Mouse (Mus musculus): ENCODE data around the gene Amigo3. TPM values are rescaled to one million over a fixed set of nuclear protein-coding genes. Genes with fewer than 3 reads are reported as not detected.

The Amigo3 gene
- total and polyA plus RNA-seq, 3 experiments: 0.35 to 1.7 TPM; not detected in 1

- no peak for ATAC-seq (ENCODE audit: extremely low read depth, insufficient number of reproducible peaks, low FRiP score, poor library complexity, severe bottlenecking)
- H3K27me3 ChIP-seq (ENCODE audit: insufficient read depth, low read length): no peaks in the 10 kb centered on the region; the same call in 1 of the 2 replicates
- no peak for DNase-seq (ENCODE audit: low spot score)
- H3K4me3 ChIP-seq (ENCODE audit: low read depth, low read length): no peak overlapping the region
- H3K9me3 ChIP-seq (replicated peaks): no peaks in the 10 kb centered on the region
- H3K4me1 ChIP-seq (ENCODE audit: insufficient read depth, low read depth, low read length): peaks cover 47% of the 10 kb centered on the region
- no peak for TF ChIP-seq POLR2AphosphoS5 (IDR thresholded peaks at IDR 0.05; ENCODE audit: insufficient replicate concordance, low read depth, low read length)
- TF ChIP-seq CTCF (IDR thresholded peaks at IDR 0.05; ENCODE audit: low read depth, low read length): no peak
- no peak for TF ChIP-seq TAL1 (conservative IDR thresholded peaks at IDR 0.05; ENCODE audit: low read depth, low read length)
- no peak for TF ChIP-seq GATA1 (IDR thresholded peaks at IDR 0.05; ENCODE audit: borderline replicate concordance, low read length)
- TF ChIP-seq GATA2 (IDR thresholded peaks at IDR 0.05; ENCODE audit: borderline replicate concordance, low read depth, low read length): no peak
- peaks cover 100% of the 10 kb centered on the region for H3K36me3 ChIP-seq (replicated peaks)
Measured at GRCm38 (mm10) chr9:108055061-108055460, 2.1 kb downstream of the Amigo3 start.

- no peak for TF ChIP-seq TAL1 (conservative IDR thresholded peaks at IDR 0.05; ENCODE audit: low read depth, low read length)
- no peak for TF ChIP-seq GATA2 (IDR thresholded peaks at IDR 0.05; ENCODE audit: borderline replicate concordance, low read depth, low read length)
- TF ChIP-seq CTCF (IDR thresholded peaks at IDR 0.05; ENCODE audit: low read depth, low read length): no peak
- Histone ChIP-seq H3K36me3 (replicated peaks) (peaks cover 100% of the 10 kb centered on the region), H3K4me1 (ENCODE audit: insufficient read depth, low read depth, low read length) (peaks cover 40% of the 10 kb centered on the region), H3K27me3 (ENCODE audit: insufficient read depth, low read length) (no peaks in the 10 kb centered on the region; the same call in 1 of the 2 replicates), H3K4me3 (ENCODE audit: low read depth, low read length) (no peak overlapping the region), H3K9me3 (replicated peaks) (no peaks in the 10 kb centered on the region)
- DNase-seq (ENCODE audit: low spot score) (no peak), ATAC-seq (ENCODE audit: extremely low read depth, insufficient number of reproducible peaks, low FRiP score, poor library complexity, severe bottlenecking) (no peak)
Measured at GRCm38 (mm10) chr9:108055661-108056237, 2.8 kb downstream of the Amigo3 start.

GRCm38 (mm10) chr9:108056361-108057261 lies 3.7 kb downstream of the Amigo3 start:
- H3K27me3 ChIP-seq (ENCODE audit: insufficient read depth, low read length): no peaks in the 10 kb centered on the region; the same call in 1 of the 2 replicates
- H3K4me3 ChIP-seq (ENCODE audit: low read depth, low read length): no peak overlapping the region
- no peak for TF ChIP-seq GATA2 (IDR thresholded peaks at IDR 0.05; ENCODE audit: borderline replicate concordance, low read depth, low read length)
- no peak for TF ChIP-seq CTCF (IDR thresholded peaks at IDR 0.05; ENCODE audit: low read depth, low read length)
- TF ChIP-seq TAL1 (conservative IDR thresholded peaks at IDR 0.05; ENCODE audit: low read depth, low read length): no peak
- TF ChIP-seq GATA1 (IDR thresholded peaks at IDR 0.05; ENCODE audit: borderline replicate concordance, low read length): no peak
- no peak for TF ChIP-seq POLR2AphosphoS5 (IDR thresholded peaks at IDR 0.05; ENCODE audit: insufficient replicate concordance, low read depth, low read length)
- ATAC-seq (ENCODE audit: extremely low read depth, insufficient number of reproducible peaks, low FRiP score, poor library complexity, severe bottlenecking) (no peak), DNase-seq (ENCODE audit: low spot score) (no peak)
- H3K4me1 ChIP-seq (ENCODE audit: insufficient read depth, low read depth, low read length): peaks cover 31% of the 10 kb centered on the region
- no peaks in the 10 kb centered on the region for H3K9me3 ChIP-seq (replicated peaks)
- H3K36me3 ChIP-seq (replicated peaks): peaks cover 100% of the 10 kb centered on the region

- TF ChIP-seq POLR2AphosphoS5 (IDR thresholded peaks at IDR 0.05; ENCODE audit: insufficient replicate concordance, low read depth, low read length): no peak
- TF ChIP-seq TAL1 (conservative IDR thresholded peaks at IDR 0.05; ENCODE audit: low read depth, low read length): no peak
- no peak for TF ChIP-seq CTCF (IDR thresholded peaks at IDR 0.05; ENCODE audit: low read depth, low read length)
- TF ChIP-seq GATA1 (IDR thresholded peaks at IDR 0.05; ENCODE audit: borderline replicate concordance, low read length): no peak
- no peak for TF ChIP-seq GATA2 (IDR thresholded peaks at IDR 0.05; ENCODE audit: borderline replicate concordance, low read depth, low read length)
- no peak overlapping the region for H3K4me3 ChIP-seq (ENCODE audit: low read depth, low read length)
- peaks cover 25% of the 10 kb centered on the region for H3K4me1 ChIP-seq (ENCODE audit: insufficient read depth, low read depth, low read length)
- H3K27me3 ChIP-seq (ENCODE audit: insufficient read depth, low read length): no peaks in the 10 kb centered on the region; the same call in 1 of the 2 replicates
- H3K36me3 ChIP-seq (replicated peaks): peaks cover 100% of the 10 kb centered on the region
- no peak for ATAC-seq (ENCODE audit: extremely low read depth, insufficient number of reproducible peaks, low FRiP score, poor library complexity, severe bottlenecking)
- no peak for DNase-seq (ENCODE audit: low spot score)
- no peaks in the 10 kb centered on the region for H3K9me3 ChIP-seq (replicated peaks)
Measured at GRCm38 (mm10) chr9:108057262-108057562, 4.3 kb downstream of the Amigo3 start.

GRCm38 (mm10) chr9:108058291-108058690 lies 5.3 kb downstream of the Amigo3 start:
- DNase-seq (ENCODE audit: low spot score) (no peak), ATAC-seq (ENCODE audit: extremely low read depth, insufficient number of reproducible peaks, low FRiP score, poor library complexity, severe bottlenecking) (no peak)
- Histone ChIP-seq H3K4me1 (ENCODE audit: insufficient read depth, low read depth, low read length) (peaks cover 15% of the 10 kb centered on the region), H3K9me3 (replicated peaks) (no peaks in the 10 kb centered on the region), H3K36me3 (replicated peaks) (peaks cover 100% of the 10 kb centered on the region), H3K4me3 (ENCODE audit: low read depth, low read length) (no peak overlapping the region), H3K27me3 (ENCODE audit: insufficient read depth, low read length) (no peaks in the 10 kb centered on the region; the same call in 1 of the 2 replicates)
- no peak for TF ChIP-seq GATA2 (IDR thresholded peaks at IDR 0.05; ENCODE audit: borderline replicate concordance, low read depth, low read length)
- TF ChIP-seq TAL1 (conservative IDR thresholded peaks at IDR 0.05; ENCODE audit: low read depth, low read length): no peak
- no peak for TF ChIP-seq CTCF (IDR thresholded peaks at IDR 0.05; ENCODE audit: low read depth, low read length)
- TF ChIP-seq POLR2AphosphoS5 (IDR thresholded peaks at IDR 0.05; ENCODE audit: insufficient replicate concordance, low read depth, low read length): no peak
- no peak for TF ChIP-seq GATA1 (IDR thresholded peaks at IDR 0.05; ENCODE audit: borderline replicate concordance, low read length)

- TF ChIP-seq TAL1 (conservative IDR thresholded peaks at IDR 0.05; ENCODE audit: low read depth, low read length): no peak
- TF ChIP-seq POLR2AphosphoS5 (IDR thresholded peaks at IDR 0.05; ENCODE audit: insufficient replicate concordance, low read depth, low read length): no peak
- no peak for TF ChIP-seq GATA1 (IDR thresholded peaks at IDR 0.05; ENCODE audit: borderline replicate concordance, low read length)
- no peak for TF ChIP-seq GATA2 (IDR thresholded peaks at IDR 0.05; ENCODE audit: borderline replicate concordance, low read depth, low read length)
- no peak for TF ChIP-seq CTCF (IDR thresholded peaks at IDR 0.05; ENCODE audit: low read depth, low read length)
- H3K9me3 ChIP-seq (replicated peaks): no peaks in the 10 kb centered on the region
- H3K27me3 ChIP-seq (ENCODE audit: insufficient read depth, low read length): no peaks in the 10 kb centered on the region
- H3K4me1 ChIP-seq (ENCODE audit: insufficient read depth, low read depth, low read length): peaks cover 8% of the 10 kb centered on the region; the same call in 1 of the 2 replicates
- DNase-seq (ENCODE audit: low spot score) (no peak), ATAC-seq (ENCODE audit: extremely low read depth, insufficient number of reproducible peaks, low FRiP score, poor library complexity, severe bottlenecking) (no peak)
- H3K36me3 ChIP-seq (replicated peaks): peaks cover 100% of the 10 kb centered on the region
- no peak overlapping the region for H3K4me3 ChIP-seq (ENCODE audit: low read depth, low read length)
Measured at GRCm38 (mm10) chr9:108062142-108062541, 9.2 kb downstream of the Amigo3 start.

All from G1E (cell line).